Mouse (Mus musculus) inflammation-experienced regulatory T-cells, adult 6 months (primary cell): Measurements from ENCODE around the gene Pacsin1. TPM values are rescaled to one million over a fixed set of nuclear protein-coding genes. Genes with fewer than 3 reads are reported as not detected.

Source experiments
- ATAC-seq: one replicate; pipeline ENCODE4 v1.8.0; 2017
- polyA plus RNA-seq, 3 experiments: library from polyadenylated mRNA; unstranded; fragments of 100-300 nt; shearing (Covaris generic); gene quantifications; one replicate each; pipeline ENCODE4 v1.2.1; 2017

Gene Pacsin1
- polyA plus RNA-seq, 3 experiments from 2014 or later: 12.2 to 49.0 (median 34.4) TPM

- no peak for ATAC-seq
Observed at GRCm38 (mm10) chr17:27725412-27725811, 70.1 kb downstream of the Pacsin1 start.

GRCm38 (mm10) chr17:27726527-27726926 lies 71.2 kb downstream of the Pacsin1 start:
- ATAC-seq: no peak

DNA sequence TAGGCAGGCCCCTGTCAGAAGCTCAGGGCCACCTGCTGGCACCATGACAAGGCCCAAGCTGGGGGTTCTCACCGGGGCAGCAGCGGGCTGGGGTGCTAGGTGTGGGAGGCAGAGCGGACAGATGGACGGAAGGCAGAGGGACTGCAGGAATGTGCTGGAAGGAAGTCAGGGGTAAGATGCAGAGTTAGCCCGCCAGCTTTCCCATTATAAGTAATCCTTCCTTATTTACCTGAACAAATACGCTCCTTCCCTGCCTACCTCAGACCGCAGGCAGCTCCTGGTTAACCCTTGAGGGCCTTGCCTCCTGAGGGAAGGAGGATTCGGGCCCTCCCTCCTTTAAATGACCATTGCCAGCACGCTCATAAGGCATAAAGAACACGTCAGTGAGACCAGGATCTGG lies 73.5 kb downstream of the Pacsin1 start, which contains the start of gene Spdef:
Gene Spdef, minus strand, starts transcription at position 186 of the 400 bp plus-strand sequence.
- ATAC-seq: no peak

DNA sequence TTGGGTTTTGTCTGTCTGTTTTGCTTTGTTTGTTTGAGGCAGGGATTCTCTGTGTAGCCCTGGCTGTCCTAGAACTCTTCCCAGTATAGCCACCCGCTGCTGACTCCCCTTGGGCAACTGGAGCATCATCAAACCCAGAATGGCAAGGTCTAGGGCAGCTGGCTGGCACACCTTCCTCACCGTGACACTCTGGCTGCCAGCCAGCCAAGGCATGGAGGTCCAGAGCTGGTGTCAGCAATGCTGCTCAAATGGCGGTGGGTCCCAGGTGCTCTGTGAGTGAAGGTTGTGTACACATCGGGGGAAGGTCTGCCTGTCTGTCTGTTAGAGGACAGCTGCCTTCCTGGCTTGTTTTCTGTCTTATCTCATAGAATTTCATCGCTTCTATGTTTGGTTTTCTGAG lies 76.8 kb downstream of the Pacsin1 start:
- ATAC-seq: no peak

- ATAC-seq: no peak
Observed at GRCm38 (mm10) chr17:27732694-27733093, 77.4 kb downstream of the Pacsin1 start.

GRCm38 (mm10) chr17:27734344-27735073 lies 79.2 kb downstream of the Pacsin1 start:
- no peak for ATAC-seq

GRCm38 (mm10) chr17:27740961-27741360 lies 85.7 kb downstream of the Pacsin1 start:
- ATAC-seq: no peak

GRCm38 (mm10) chr17:27746446-27746845 lies 91.1 kb downstream of the Pacsin1 start:
- no peak for ATAC-seq

GRCm38 (mm10) chr17:27748123-27748522 lies 92.8 kb downstream of the Pacsin1 start:
- no peak for ATAC-seq

DNA sequence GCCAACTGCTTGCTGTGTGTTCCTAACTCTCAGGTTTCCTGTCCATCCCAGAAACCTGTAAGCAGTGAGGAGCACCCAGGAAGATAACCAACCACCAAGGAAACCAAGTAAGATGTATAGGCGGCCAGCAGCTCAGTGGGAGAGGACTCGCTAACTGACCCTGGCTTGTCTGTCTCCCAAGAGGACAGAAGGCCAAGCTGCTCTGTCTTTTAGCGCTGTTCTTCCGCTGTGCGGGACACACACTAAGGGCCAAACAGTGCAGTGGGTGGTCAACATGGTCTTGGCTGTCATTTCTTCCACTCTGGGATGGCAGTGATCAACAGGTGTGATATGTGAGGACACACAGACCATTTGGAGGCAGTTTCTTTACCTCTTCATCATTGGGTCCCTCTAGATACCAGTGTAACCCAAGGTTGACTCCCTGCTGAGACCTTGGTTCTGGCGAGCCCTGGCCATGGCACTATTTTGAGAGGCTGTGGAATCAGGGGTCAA lies 95.2 kb downstream of the Pacsin1 start:
- no peak for ATAC-seq

GRCm38 (mm10) chr17:27751314-27752202 lies 96.2 kb downstream of the Pacsin1 start:
- ATAC-seq: no peak

GRCm38 (mm10) chr17:27760169-27760568 lies 104.9 kb downstream of the Pacsin1 start:
- no peak for ATAC-seq

Other genes with a start within 250 kb of the Pacsin1 start
- gene Grm4, start 134.1 kb upstream of the Pacsin1 start, polyA plus RNA-seq: under 1 TPM in 1 of 3 experiments, not detected in 2; 0.09 TPM
- gene Hmga1, start 99.0 kb upstream of the Pacsin1 start, polyA plus RNA-seq: 10 to 100 TPM; 37.3 to 69.6 (median 41.9) TPM
- 100 to 1,000 TPM in 2 of 3 experiments, 10 to 100 TPM in 1; 97.7 to 129 (median 111) TPM for gene AI413582, start 89.8 kb upstream of the Pacsin1 start, polyA plus RNA-seq
- gene Nudt3, start 32.0 kb upstream of the Pacsin1 start, polyA plus RNA-seq: 10 to 100 TPM; 28.1 to 42.5 (median 32.0) TPM
- gene RPS10-NUDT3, start 20.3 kb upstream of the Pacsin1 start, polyA plus RNA-seq: not detected
- 1,000 to 10,000 TPM; 1,299 to 2,086 (median 1,613) TPM for gene Rps10, start 18.8 kb upstream of the Pacsin1 start, polyA plus RNA-seq
- gene Spdef, start 73.4 kb downstream of the Pacsin1 start, polyA plus RNA-seq: not detected
- gene D17Wsu92e, start 165.1 kb downstream of the Pacsin1 start, polyA plus RNA-seq: 10 to 100 TPM; 12.0 to 15.9 (median 14.3) TPM
- gene Snrpc, start 182.6 kb downstream of the Pacsin1 start, polyA plus RNA-seq: 100 to 1,000 TPM in 1 of 3 experiments, 10 to 100 TPM in 2; 83.3 to 136 (median 92.9) TPM
- 1 to 10 TPM in 1 of 3 experiments, under 1 TPM in 2; 0.77 to 1.2 (median 0.86) TPM for gene Uhrf1bp1, start 200.9 kb downstream of the Pacsin1 start, polyA plus RNA-seq